Mouse (Mus musculus): ENCODE data around the gene Gcnt1.

GRCm38 (mm10) chr19:17417855-17418254 is 45.2 kb upstream of the Gcnt1 start:
- no peak for TF ChIP-seq POLR2A (IDR thresholded peaks at IDR 0.05; ENCODE audit: insufficient read length, low read depth)
- no peak for TF ChIP-seq E2F4 (IDR thresholded peaks at IDR 0.05; ENCODE audit: insufficient read depth)
- TF ChIP-seq TCF12 (IDR thresholded peaks at IDR 0.05; ENCODE audit: insufficient read depth, poor library complexity, severe bottlenecking) = no peak
- TF ChIP-seq POLR2AphosphoS2 (IDR thresholded peaks at IDR 0.05; ENCODE audit: insufficient read length, low read depth) = no peak
